Mouse (Mus musculus) lung, adult 18-20 months (tissue): Measurements from ENCODE around the gene Sort1.

Experiments used
- DNase-seq, 2 experiments: peaks; one replicate each; pipeline ENCODE4 v3.0.0; 2022; ENCODE audit warnings: mixed read lengths in 2 of 2

The Sort1 gene

DNA sequence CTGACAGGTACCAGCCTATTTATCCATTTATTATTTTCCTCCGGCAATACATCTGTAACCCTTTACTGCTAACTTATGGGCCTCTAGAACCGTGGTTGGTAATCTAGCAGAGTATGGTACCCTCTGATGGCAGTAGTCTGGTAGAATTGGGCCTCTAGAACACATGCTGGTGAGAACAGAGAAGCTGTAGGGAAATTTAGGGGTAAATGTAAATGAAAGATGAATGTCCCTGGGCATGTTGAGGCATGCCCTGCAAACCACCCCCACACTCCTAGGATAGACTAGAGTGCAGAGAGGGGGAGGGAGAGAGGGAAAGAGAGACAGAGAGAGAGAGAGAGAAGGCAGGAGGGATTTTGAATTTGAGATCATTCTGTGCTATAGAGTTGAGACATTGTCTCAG is 100.5 kb downstream of the Sort1 start:
- no peak for DNase-seq

GRCm38 (mm10) chr3:108386186-108386585 is 102.3 kb downstream of the Sort1 start:
- no peak for DNase-seq

- DNase-seq, result peak; percentile 92 to 96
These were observed 105.2 kb downstream of the Sort1 start for GRCm38 (mm10) chr3:108389111-108389545.

GRCm38 (mm10) chr3:108392299-108392698 is 108.4 kb downstream of the Sort1 start:
- no peak for DNase-seq

DNA sequence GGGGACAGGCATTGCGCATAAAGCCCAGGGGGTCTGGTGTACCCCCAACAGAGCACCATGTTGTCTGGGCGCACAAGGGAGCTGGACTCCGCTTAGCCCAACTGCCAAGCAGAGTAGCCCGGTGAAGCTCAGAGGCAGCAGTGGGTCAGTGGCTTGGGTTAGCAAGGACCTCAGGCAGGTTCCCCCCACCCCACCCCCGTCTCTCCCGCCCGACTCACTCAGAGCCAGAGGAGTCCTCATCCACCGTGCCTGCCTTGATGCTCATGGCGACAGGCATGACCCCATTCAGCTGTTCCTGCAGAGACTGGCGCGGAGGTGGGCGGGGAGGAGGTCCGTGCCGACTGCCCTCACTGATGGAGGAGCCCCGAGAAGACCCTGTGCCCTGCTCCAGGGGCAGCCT is 108.9 kb downstream of the Sort1 start:
- no peak for DNase-seq

DNA sequence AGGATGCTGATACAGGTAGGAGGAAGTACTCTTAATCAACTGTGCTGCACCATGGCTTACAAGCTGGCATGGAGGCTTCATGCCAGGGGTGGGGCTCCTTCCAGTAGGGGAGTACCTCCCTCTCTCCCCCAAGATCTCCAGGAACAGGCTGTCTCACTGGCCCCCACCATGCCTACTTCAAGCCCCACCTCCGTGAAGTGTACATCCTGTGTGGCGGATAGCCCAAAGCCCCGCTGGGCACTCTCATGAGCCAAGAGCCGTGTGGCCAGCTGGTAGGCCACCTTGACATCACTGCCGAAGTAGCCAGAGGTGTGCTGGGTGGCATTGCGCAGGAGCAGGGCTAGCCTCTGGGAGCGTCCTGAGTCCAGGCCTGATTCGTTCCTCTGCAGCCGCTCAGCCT is 114.4 kb downstream of the Sort1 start:
- no peak for DNase-seq

DNA sequence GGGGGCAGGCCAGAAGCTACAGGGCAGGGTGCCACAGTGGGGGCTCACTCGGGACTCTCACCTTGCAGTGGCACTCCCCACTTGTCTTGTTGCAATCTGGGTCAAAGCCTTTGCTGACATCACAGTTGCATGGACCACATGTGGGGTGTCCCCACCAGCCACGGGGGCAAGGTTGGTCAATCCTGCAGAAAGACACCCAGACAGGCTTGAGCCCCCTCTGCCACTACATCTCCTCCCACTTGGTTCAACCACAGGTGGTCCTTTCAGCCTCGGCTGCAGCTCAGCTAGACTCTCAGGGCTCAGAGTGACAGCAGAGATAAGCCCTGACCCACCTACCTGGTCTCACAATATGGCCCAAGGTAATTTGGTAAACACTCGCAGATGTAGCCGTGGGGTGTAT is 116.6 kb downstream of the Sort1 start:
- DNase-seq, result no peak

DNA sequence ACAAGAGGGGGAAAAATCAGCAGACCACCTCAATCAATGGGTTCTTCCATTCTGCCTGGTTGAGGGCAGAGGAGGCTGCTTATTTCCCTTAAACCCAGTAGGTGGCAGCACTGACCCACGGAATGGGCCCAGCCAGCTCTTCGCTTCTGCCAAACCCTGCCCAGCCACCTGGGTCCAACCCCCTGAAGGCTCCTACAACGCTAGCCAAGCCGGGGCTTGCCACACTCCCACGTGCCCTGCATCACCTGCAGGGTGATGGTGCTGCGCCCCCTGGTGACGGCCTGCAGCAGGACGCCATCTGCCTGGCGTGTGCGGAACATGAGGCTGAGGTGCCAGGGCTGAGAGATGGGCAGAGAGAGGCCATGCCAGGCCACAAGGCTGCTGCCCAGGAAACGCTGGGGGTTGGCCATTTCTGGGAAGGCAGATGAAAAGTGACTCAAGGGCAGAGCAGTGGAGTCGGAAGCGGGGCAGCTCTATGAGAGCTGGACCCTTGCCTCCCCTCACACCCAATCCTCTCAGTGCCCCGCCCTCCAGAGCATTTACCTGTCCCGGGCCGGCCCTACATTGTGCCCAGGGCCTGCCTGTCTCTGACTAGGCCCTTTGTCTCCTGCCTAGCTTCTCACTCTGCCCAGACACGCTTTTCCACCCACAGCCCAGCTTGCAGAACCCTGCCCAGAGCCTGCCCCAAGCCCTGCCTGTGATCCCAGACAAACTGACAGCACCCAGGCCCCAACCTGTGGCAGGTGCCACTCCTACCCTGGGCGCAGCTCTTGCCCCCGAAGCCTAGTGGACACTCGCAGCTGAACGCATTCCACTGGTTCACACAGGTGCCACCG is 118.0 kb downstream of the Sort1 start:
- DNase-seq, result peak; percentile 91 to 94

- no peak for DNase-seq
These were observed 118.6 kb downstream of the Sort1 start for GRCm38 (mm10) chr3:108402528-108402920.

DNA sequence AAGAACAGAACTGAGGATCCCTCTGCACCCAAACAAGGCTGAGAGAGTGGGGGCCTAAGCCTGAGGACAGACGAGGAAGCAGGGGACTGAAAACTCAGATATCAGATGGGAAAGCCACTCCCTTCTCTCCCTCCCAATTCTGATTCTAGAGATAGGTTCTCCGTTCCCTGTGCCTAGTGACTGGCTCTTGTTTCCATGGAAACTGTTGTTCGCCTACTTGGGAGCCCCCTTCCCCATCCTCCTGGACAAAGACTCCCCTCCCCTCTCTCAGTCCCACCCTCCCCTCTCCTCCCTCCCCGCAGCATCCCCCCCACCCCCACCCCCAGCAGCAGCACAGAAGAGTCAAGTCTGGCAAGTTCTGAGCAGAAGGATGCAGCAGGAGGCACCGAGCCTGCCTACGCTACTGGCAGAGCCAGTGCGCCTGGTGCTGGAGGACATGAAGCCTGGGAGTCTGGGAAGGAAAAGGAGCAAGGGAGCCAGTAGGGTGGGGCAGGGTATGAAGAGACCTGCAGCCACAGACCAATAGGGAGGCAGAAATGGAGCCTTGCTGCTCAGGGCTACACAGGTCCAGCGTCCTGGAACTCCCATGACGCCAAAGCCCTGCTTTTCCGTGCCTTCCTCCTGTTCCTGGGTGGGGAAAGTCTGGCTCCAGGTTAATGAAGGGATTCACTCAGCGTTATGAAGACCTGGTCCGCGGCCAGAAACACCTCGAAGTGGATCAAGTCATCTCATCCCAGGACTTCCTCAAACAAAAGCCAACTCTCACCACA is 121.8 kb downstream of the Sort1 start:
- DNase-seq, result no peak

DNA sequence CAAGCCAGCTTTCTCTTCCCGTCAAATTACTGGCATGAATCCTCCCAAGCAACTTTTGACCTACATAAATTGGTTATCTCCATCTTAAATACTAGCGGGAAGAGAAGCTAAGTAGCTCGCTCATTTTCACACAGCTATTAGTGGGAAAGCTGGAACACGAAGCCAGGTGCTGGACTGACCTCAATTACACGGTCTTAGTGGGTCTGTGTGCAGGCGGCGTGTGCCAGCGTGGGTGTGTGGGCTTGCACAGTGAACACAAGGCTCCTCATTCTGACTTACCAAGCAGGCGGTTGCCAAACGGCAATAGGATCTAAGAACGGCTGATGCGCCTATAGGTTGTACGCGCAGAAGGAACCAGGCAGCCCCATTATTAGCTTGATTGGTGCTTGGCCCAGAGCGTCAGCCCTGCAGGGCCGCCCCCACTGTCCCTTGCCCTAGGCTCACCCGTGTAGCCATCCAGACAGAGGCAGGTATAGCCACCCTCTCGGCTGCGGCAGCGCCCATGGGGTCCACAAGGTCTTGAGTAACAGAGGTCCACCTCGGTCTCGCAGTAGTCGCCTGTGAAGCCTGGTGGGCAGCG is 122.5 kb downstream of the Sort1 start:
- no peak for DNase-seq

GRCm38 (mm10) chr3:108408517-108409008 is 124.7 kb downstream of the Sort1 start:
- no peak for DNase-seq

DNA sequence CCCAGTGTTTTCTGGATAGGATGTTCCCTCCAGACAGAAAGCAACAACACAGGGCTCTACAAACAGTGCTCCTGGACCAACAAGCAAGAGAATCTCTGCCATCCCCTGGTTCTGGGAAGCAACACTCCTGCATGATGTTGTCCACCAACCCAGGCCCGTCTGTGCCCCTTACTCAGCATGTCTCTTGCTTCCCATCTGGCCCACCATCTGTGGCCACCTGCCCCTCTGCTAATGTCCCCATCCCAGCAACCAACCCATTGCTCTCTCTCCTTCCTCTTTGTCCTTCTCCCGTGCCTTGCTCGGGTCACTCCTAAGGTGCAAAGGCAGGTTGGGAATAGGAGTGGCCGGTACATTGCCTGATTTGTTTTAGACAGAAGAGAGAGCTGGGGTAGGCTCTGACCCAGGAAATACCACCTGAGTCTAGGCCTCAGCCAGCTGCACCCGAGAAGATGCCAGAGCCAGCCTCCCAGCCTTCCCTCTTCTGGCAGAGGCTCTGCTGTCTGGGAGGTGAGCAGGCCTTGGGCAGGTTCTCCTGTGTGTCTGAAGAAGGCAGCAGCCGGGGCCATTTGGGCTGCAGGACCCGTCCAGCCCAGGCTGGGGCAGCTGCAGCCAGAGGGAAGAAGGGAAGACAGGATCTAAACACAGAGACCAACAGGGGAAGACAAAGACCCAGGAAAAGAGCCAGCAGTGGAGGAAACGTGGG is 125.9 kb downstream of the Sort1 start:
- DNase-seq, result no peak

GRCm38 (mm10) chr3:108410359-108410714 is 126.5 kb downstream of the Sort1 start:
- DNase-seq, result no peak
